Mouse (Mus musculus) natural killer cell, adult 2 months (primary cell): ENCODE measurements around the gene Pitpnm1.

Source experiments
- DNase-seq, 2 experiments: peaks; one replicate each; pipeline ENCODE4 v3.0.0; 2022; ENCODE audit warnings: low spot score in 2 of 2

The Pitpnm1 gene

GRCm38 (mm10) chr19:4095802-4096201 is 4.0 kb upstream of the Pitpnm1 start:
- no peak for DNase-seq

- DNase-seq, result peak; percentile 99
These were observed 3.0 kb upstream of the Pitpnm1 start, which contains the start of gene Cdk2ap2 for GRCm38 (mm10) chr19:4096642-4097440. Cdk2ap2 (plus strand) TSS chr19:4097182.

- no peak for DNase-seq
These were observed 2.4 kb upstream of the Pitpnm1 start for GRCm38 (mm10) chr19:4097441-4097825.

- DNase-seq, result peak in 1 of 2 experiments; percentile 18
These were observed 1.4 kb upstream of the Pitpnm1 start for GRCm38 (mm10) chr19:4098426-4098825.

GRCm38 (mm10) chr19:4099056-4099455 is 742 bp upstream of the Pitpnm1 start:
- peak; percentile 88 to 93 for DNase-seq

- peak; percentile 39 to 51 for DNase-seq
These were observed 992 bp downstream of the Pitpnm1 start for GRCm38 (mm10) chr19:4100718-4101261.

GRCm38 (mm10) chr19:4101466-4101865 is 1.7 kb downstream of the Pitpnm1 start:
- DNase-seq, result no peak

GRCm38 (mm10) chr19:4102049-4102448 is 2.3 kb downstream of the Pitpnm1 start:
- no peak for DNase-seq

GRCm38 (mm10) chr19:4102626-4103025 is 2.8 kb downstream of the Pitpnm1 start:
- no peak for DNase-seq

- no peak for DNase-seq
These were observed 3.5 kb downstream of the Pitpnm1 start for GRCm38 (mm10) chr19:4103294-4103693.

GRCm38 (mm10) chr19:4103792-4104191 is 4.0 kb downstream of the Pitpnm1 start:
- no peak for DNase-seq

GRCm38 (mm10) chr19:4104675-4105194 is 4.9 kb downstream of the Pitpnm1 start:
- no peak for DNase-seq

- DNase-seq, result no peak
These were observed 6.9 kb downstream of the Pitpnm1 start for GRCm38 (mm10) chr19:4106654-4107053.

GRCm38 (mm10) chr19:4108535-4108934 is 8.7 kb downstream of the Pitpnm1 start:
- DNase-seq, result no peak

GRCm38 (mm10) chr19:4112063-4112960 is 12.5 kb downstream of the Pitpnm1 start:
- DNase-seq, result no peak

GRCm38 (mm10) chr19:4113186-4113805 is 13.5 kb downstream of the Pitpnm1 start:
- no peak for DNase-seq

- peak; percentile 68 to 77 for DNase-seq
These were observed 14.0 kb downstream of the Pitpnm1 start for GRCm38 (mm10) chr19:4113806-4114230.

GRCm38 (mm10) chr19:4114551-4114950 is 14.8 kb downstream of the Pitpnm1 start:
- DNase-seq, result no peak

- DNase-seq, result no peak
These were observed 15.3 kb downstream of the Pitpnm1 start for GRCm38 (mm10) chr19:4115144-4115543.

- DNase-seq, result no peak
These were observed 16.0 kb downstream of the Pitpnm1 start for GRCm38 (mm10) chr19:4115816-4116215.

GRCm38 (mm10) chr19:4117006-4117405 is 17.2 kb downstream of the Pitpnm1 start:
- no peak for DNase-seq

- no peak for DNase-seq
These were observed 18.6 kb downstream of the Pitpnm1 start for GRCm38 (mm10) chr19:4118350-4118749.
